Mouse (Mus musculus) brain, embryonic 18.5 days (tissue): Measurements from ENCODE around the gene AI467606.
"Not testable (repeated sequence)": the region's sequence is repeated elsewhere in the genome, so short reads cannot be mapped to it uniquely, and the experiment has no call there.

Experiments used
- DNase-seq: peaks from one replicate; pipeline ENCODE4 v3.0.0-alpha.2; 2012; ENCODE audit warnings: low read depth, low spot score

Gene AI467606

GRCm38 (mm10) chr7:127091114-127091896 lies at the start of gene AI467606:
TSS of gene AI467606 (plus strand) at chr7:127091359.
- no peak for DNase-seq

GRCm38 (mm10) chr7:127041851-127042672 lies 49.1 kb upstream of the AI467606 start, which contains the start of gene Kif22:
TSS of gene Kif22 (minus strand) at chr7:127042471.
- DNase-seq = no peak

- DNase-seq = no peak
These were observed 36.1 kb upstream of the AI467606 start for GRCm38 (mm10) chr7:127055026-127055585.

- DNase-seq = no peak
These were observed 25.6 kb upstream of the AI467606 start for GRCm38 (mm10) chr7:127065538-127065937.

GRCm38 (mm10) chr7:127066317-127066716 lies 24.8 kb upstream of the AI467606 start:
- DNase-seq = no peak

GRCm38 (mm10) chr7:127070871-127071413 lies 20.2 kb upstream of the AI467606 start:
- no peak for DNase-seq

- no peak for DNase-seq
These were observed 17.9 kb upstream of the AI467606 start for GRCm38 (mm10) chr7:127073221-127073620.

- DNase-seq = no peak
These were observed 15.0 kb upstream of the AI467606 start for GRCm38 (mm10) chr7:127076188-127076587.

- DNase-seq = no peak
These were observed 13.5 kb upstream of the AI467606 start for GRCm38 (mm10) chr7:127077692-127078091.

- no peak for DNase-seq
These were observed 11.1 kb upstream of the AI467606 start for GRCm38 (mm10) chr7:127080045-127080444.

- DNase-seq = no peak
These were observed 8.9 kb upstream of the AI467606 start for GRCm38 (mm10) chr7:127082271-127082670.

- DNase-seq = no peak
These were observed 8.2 kb upstream of the AI467606 start for GRCm38 (mm10) chr7:127082995-127083394.

GRCm38 (mm10) chr7:127083689-127084088 lies 7.5 kb upstream of the AI467606 start:
- DNase-seq = no peak

- no peak for DNase-seq
These were observed 6.4 kb upstream of the AI467606 start for GRCm38 (mm10) chr7:127084794-127085193.

- DNase-seq = not testable (repeated sequence)
These were observed 5.4 kb upstream of the AI467606 start for GRCm38 (mm10) chr7:127085751-127086150.

- DNase-seq = not testable (repeated sequence)
These were observed 3.7 kb upstream of the AI467606 start, which contains the start of gene Zg16 for GRCm38 (mm10) chr7:127087278-127088010. TSS of gene Zg16 (minus strand) at chr7:127087328.

- no peak for DNase-seq
These were observed 3.1 kb upstream of the AI467606 start for GRCm38 (mm10) chr7:127088083-127088482.

GRCm38 (mm10) chr7:127088901-127089845 lies 2.0 kb upstream of the AI467606 start:
- DNase-seq = no peak

GRCm38 (mm10) chr7:127090154-127091113 lies 725 bp upstream of the AI467606 start:
- no peak for DNase-seq
